Mouse (Mus musculus): ENCODE measurements around the gene Arhgap15.

Gene Arhgap15

GRCm38 (mm10) chr2:44356248-44356886 lies 607.7 kb downstream of the Arhgap15 start:
- DNase-seq (ENCODE audit: low spot score) = no peak

- DNase-seq (ENCODE audit: low spot score) = no peak
Measured at GRCm38 (mm10) chr2:44356887-44357251, 608.2 kb downstream of the Arhgap15 start.

- no peak for DNase-seq (ENCODE audit: low spot score)
Measured at GRCm38 (mm10) chr2:44380225-44380624, 631.6 kb downstream of the Arhgap15 start.

- DNase-seq (ENCODE audit: low spot score) = no peak
Measured at GRCm38 (mm10) chr2:44384541-44384940, 635.9 kb downstream of the Arhgap15 start.

GRCm38 (mm10) chr2:44389556-44389955 lies 640.9 kb downstream of the Arhgap15 start:
- no peak for DNase-seq (ENCODE audit: low spot score)

- no peak for DNase-seq (ENCODE audit: low spot score)
Measured at GRCm38 (mm10) chr2:44393789-44394188, 645.2 kb downstream of the Arhgap15 start.

GRCm38 (mm10) chr2:44394956-44395501 lies 646.4 kb downstream of the Arhgap15 start:
- no peak for DNase-seq (ENCODE audit: low spot score)

GRCm38 (mm10) chr2:44395577-44395976 lies 647.0 kb downstream of the Arhgap15 start:
- DNase-seq (ENCODE audit: low spot score) = no peak

GRCm38 (mm10) chr2:44397209-44397608 lies 648.6 kb downstream of the Arhgap15 start:
- DNase-seq (ENCODE audit: low spot score) = no peak

- DNase-seq (ENCODE audit: low spot score) = no peak
Measured at GRCm38 (mm10) chr2:44397735-44398337, 649.2 kb downstream of the Arhgap15 start.

- no peak for DNase-seq (ENCODE audit: low spot score)
Measured at GRCm38 (mm10) chr2:44399191-44399926, 650.7 kb downstream of the Arhgap15 start.

GRCm38 (mm10) chr2:44401704-44402422 lies 653.2 kb downstream of the Arhgap15 start:
- no peak for DNase-seq (ENCODE audit: low spot score)

GRCm38 (mm10) chr2:44411660-44412059 lies 663.0 kb downstream of the Arhgap15 start:
- no peak for DNase-seq (ENCODE audit: low spot score)

GRCm38 (mm10) chr2:44416331-44416730 lies 667.7 kb downstream of the Arhgap15 start:
- DNase-seq (ENCODE audit: low spot score) = no peak

GRCm38 (mm10) chr2:44419547-44420225 lies 671.1 kb downstream of the Arhgap15 start:
- DNase-seq (ENCODE audit: low spot score) = no peak

GRCm38 (mm10) chr2:44430521-44430920 lies 681.9 kb downstream of the Arhgap15 start:
- DNase-seq (ENCODE audit: low spot score) = no peak

GRCm38 (mm10) chr2:44436652-44437051 lies 688.0 kb downstream of the Arhgap15 start:
- DNase-seq (ENCODE audit: low spot score) = no peak

GRCm38 (mm10) chr2:44437496-44438057 lies 689.0 kb downstream of the Arhgap15 start:
- no peak for DNase-seq (ENCODE audit: low spot score)

GRCm38 (mm10) chr2:44438070-44438469 lies 689.4 kb downstream of the Arhgap15 start:
- no peak for DNase-seq (ENCODE audit: low spot score)

- DNase-seq (ENCODE audit: low spot score) = no peak
Measured at GRCm38 (mm10) chr2:44444938-44445337, 696.3 kb downstream of the Arhgap15 start.

Data from c-Kit-positive CD71-positive TER-119-positive erythroid progenitor cells, embryonic 14.5 days (primary cell).